ENCODE assay signal across 10 mouse cellular contexts in the genomic region with DNA sequence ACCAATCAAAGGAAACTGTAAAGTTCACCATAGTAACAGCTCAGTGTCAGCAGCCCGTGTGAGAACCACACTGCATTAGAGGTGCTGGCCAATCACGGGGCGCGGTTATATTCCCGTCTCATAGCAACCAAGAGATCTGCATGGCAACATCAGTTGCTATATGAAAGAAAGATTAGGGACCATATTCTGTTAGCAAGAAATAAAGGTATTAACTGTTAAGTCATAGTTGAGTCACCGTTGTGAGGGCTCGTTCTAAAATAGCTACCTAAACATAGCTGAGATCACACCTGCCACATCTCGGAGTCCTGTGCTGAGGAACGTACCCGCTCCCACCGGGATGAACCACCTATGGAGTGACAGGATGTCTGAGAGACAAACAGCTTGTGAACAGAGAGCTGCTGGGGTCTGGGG.
DNase-seq lines count a peak whose midpoint lies in the region; ATAC-seq lines count a peak whose summit lies in the region.
"Had no signal": no experiment of that assay in that cellular context is flagged by ENCODE, and none has a peak within 500 bp of the region (broad histone marks: within the 10 kb centered on the region; RNA-seq: fewer than 3 reads in every experiment).

No protein-coding gene starts in this region.

- H3K4me3 ChIP-seq in hindbrain, embryonic 11.5 days (ENCODE audit: low read depth, low read length) = no peak overlapping the region
- H3K4me3 ChIP-seq in hindbrain, embryonic 10.5 days = no peak overlapping the region
- H3K4me3 ChIP-seq: embryonic facial prominence, embryonic 13.5 days had no signal

- H3K4me2 ChIP-seq in hindbrain, embryonic 11.5 days (replicated peaks; ENCODE audit: low read depth, low read length) = no peak overlapping the region
- H3K4me2 ChIP-seq: embryonic facial prominence, embryonic 13.5 days; lung, embryonic 14.5 days had no signal

- intact Hi-C loops in left cerebral cortex, postnatal 10 days (cut with DNase I) = no loop called here
- intact Hi-C loops in heart, postnatal 36 days (cut with DNase I) = no loop called here

- H3K9me3 ChIP-seq in hindbrain, embryonic 11.5 days (ENCODE audit: control insufficient read depth, low read length) = no peaks in the 10 kb centered on the region
- H3K9me3 ChIP-seq in hindbrain, embryonic 10.5 days = no peaks in the 10 kb centered on the region
- H3K9me3 ChIP-seq: embryonic facial prominence, embryonic 13.5 days had no signal

- WGBS in hindbrain, embryonic 11.5 days = 84% methylated on average over 11 of the region's 11 CpGs
- WGBS in hindbrain, embryonic 10.5 days = 88% methylated on average over 11 of the region's 11 CpGs

- no peak overlapping the region for H3K9ac ChIP-seq in hindbrain, embryonic 11.5 days (ENCODE audit: low read depth, low read length)
- H3K9ac ChIP-seq: embryonic facial prominence, embryonic 13.5 days; lung, embryonic 14.5 days had no signal

- H3K36me3 ChIP-seq in hindbrain, embryonic 11.5 days (ENCODE audit: control insufficient read depth, insufficient read depth, low read length) = no peaks in the 10 kb centered on the region
- no peaks in the 10 kb centered on the region for H3K36me3 ChIP-seq in hindbrain, embryonic 10.5 days
- H3K36me3 ChIP-seq: embryonic facial prominence, embryonic 13.5 days had no signal

- ATAC-seq in hindbrain, embryonic 11.5 days (ENCODE audit: low FRiP score) = peak; percentile 80

- DNase-seq in hindbrain, embryonic 11.5 days (ENCODE audit: low spot score) = no peak
- no peak for DNase-seq in hindbrain, embryonic 10.5 days (ENCODE audit: low spot score)
- peak; percentile 42 to 47 for DNase-seq in frontal cortex, postnatal 25 days (ENCODE audit: low spot score in 2 of 2)
- peak; percentile 67 to 88 for DNase-seq in left cerebral cortex, postnatal 10 days (ENCODE audit: extremely low spot score in 1 of 2, low spot score in 2 of 2)
- peak; percentile 68 for DNase-seq in right cerebral cortex, postnatal 25 days
- no peak for DNase-seq in urinary bladder, postnatal 14 days (ENCODE audit: low spot score)
- DNase-seq in kidney, adult 9 months = no peak
- no peak for DNase-seq in heart, postnatal 36 days
- DNase-seq: lung, embryonic 14.5 days had no signal

- H3K4me1 ChIP-seq in hindbrain, embryonic 11.5 days (replicated peaks; ENCODE audit: control insufficient read depth, insufficient read depth, low read length) = no peaks in the 10 kb centered on the region
- H3K4me1 ChIP-seq in hindbrain, embryonic 10.5 days (replicated peaks) = peaks cover 6% of the 10 kb centered on the region

- H3K27me3 ChIP-seq in hindbrain, embryonic 11.5 days (ENCODE audit: control insufficient read depth, insufficient read depth, low read length) = no peaks in the 10 kb centered on the region
- no peaks in the 10 kb centered on the region for H3K27me3 ChIP-seq in hindbrain, embryonic 10.5 days (ENCODE audit: insufficient read depth, poor library complexity, severe bottlenecking)
- H3K27me3 ChIP-seq: embryonic facial prominence, embryonic 13.5 days had no signal

- H3K27ac ChIP-seq in hindbrain, embryonic 11.5 days (ENCODE audit: low read depth, low read length) = no peak overlapping the region
- H3K27ac ChIP-seq in hindbrain, embryonic 10.5 days = no peak overlapping the region
- H3K27ac ChIP-seq: embryonic facial prominence, embryonic 13.5 days had no signal

Comparison
In these comparisons a context has a peak if more than half of its experiments do, and no peak if none do; other contexts are left out.
1. DNase-seq: peak in frontal cortex, postnatal 25 days (2 of 2), left cerebral cortex, postnatal 10 days (2 of 2) and right cerebral cortex, postnatal 25 days (single experiment); none in hindbrain, embryonic 11.5 days (single experiment), hindbrain, embryonic 10.5 days (single experiment), urinary bladder, postnatal 14 days (single experiment), kidney, adult 9 months (single experiment) and heart, postnatal 36 days (0 of 2).